Mouse (Mus musculus) testis, adult 2 months (tissue): Measurements from ENCODE around the gene Cib3.

Experiments
- CTCF ChIP-seq: fragments of 200-500 bp; IDR thresholded peaks from 2 replicates; pipeline ENCODE4 v1.5.1; 2012; ENCODE audit warnings: low read depth, mild to moderate bottlenecking, inconsistent platforms, low read length, moderate library complexity; ENCODE audit not compliant: control insufficient read depth, insufficient read depth, insufficient replicate concordance
- POLR2A ChIP-seq: fragments of 200-500 bp; IDR thresholded peaks from 2 replicates; pipeline ENCODE4 v1.6.1; 2012; ENCODE audit warnings: low read depth, mild to moderate bottlenecking, inconsistent platforms, low read length, moderate library complexity; ENCODE audit not compliant: control insufficient read depth

DNA sequence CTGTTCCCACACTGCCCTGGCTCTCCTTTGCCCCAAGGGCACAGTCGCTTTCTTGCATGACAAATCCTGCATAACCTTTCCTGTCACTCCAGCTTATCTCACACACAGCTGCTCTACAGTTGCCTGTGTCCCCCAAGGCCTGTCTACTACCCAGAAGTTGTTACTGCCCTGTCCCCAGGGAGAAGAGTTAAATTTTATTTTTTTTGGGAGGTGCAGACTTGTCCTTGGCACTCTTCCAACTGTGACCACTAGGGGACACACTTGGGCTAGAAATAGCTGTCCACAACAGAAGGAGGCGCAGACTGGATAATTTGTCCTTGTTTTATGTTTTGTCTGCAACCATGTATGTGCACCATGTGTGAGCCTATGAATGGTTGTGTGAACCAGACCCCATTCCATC is 48.4 kb upstream of the Cib3 start:
- TF ChIP-seq CTCF (peak; percentile 5; the same call in 1 of the 2 replicates), POLR2A (no peak)
